Mouse (Mus musculus): ENCODE measurements around the gene Fbxw15. TPM values are rescaled to one million over a fixed set of nuclear protein-coding genes. Genes with fewer than 3 reads are reported as not detected.

Fbxw15 gene
- polyA plus RNA-seq, 1 experiment from 2014 or later, result 0.89 TPM

Other genes starting within 250 kb of the Fbxw15 start
- not detected in 2 replicates for gene Fbxw28, start 228.6 kb downstream of the Fbxw15 start, polyA plus RNA-seq (2015; fragmentation: Nextera tagmentation; extraction: Ambion mirVana)
- not detected in 2 replicates for gene Fbxw22, start 164.0 kb downstream of the Fbxw15 start, polyA plus RNA-seq (2015; fragmentation: Nextera tagmentation; extraction: Ambion mirVana)
- gene Fbxw16, start 119.1 kb downstream of the Fbxw15 start, polyA plus RNA-seq (2015; fragmentation: Nextera tagmentation; extraction: Ambion mirVana), result not detected in 2 replicates
- gene Fbxw19, start 72.4 kb downstream of the Fbxw15 start, polyA plus RNA-seq (2015; fragmentation: Nextera tagmentation; extraction: Ambion mirVana), result not detected in 2 replicates
- gene Fbxw24, start 57.8 kb upstream of the Fbxw15 start, polyA plus RNA-seq (2015; fragmentation: Nextera tagmentation; extraction: Ambion mirVana), result 0.21 and 0.39 TPM in 2 replicates
- gene Fbxw25, start 96.4 kb upstream of the Fbxw15 start, polyA plus RNA-seq (2015; fragmentation: Nextera tagmentation; extraction: Ambion mirVana), result 0.10 and 0.23 TPM in 2 replicates
- gene Fbxw18, start 134.4 kb upstream of the Fbxw15 start, polyA plus RNA-seq (2015; fragmentation: Nextera tagmentation; extraction: Ambion mirVana), result 0.15 TPM in 1 of 2 replicates, not detected in the other
- not detected in 2 replicates for gene Fbxw26, start 177.8 kb upstream of the Fbxw15 start, polyA plus RNA-seq (2015; fragmentation: Nextera tagmentation; extraction: Ambion mirVana)
- gene Fbxw27, start 222.4 kb upstream of the Fbxw15 start, polyA plus RNA-seq (2015; fragmentation: Nextera tagmentation; extraction: Ambion mirVana), result not detected in 2 replicates
- gene Spink8, start 244.0 kb upstream of the Fbxw15 start, polyA plus RNA-seq (2015; fragmentation: Nextera tagmentation; extraction: Ambion mirVana), result 14.9 and 17.3 TPM in 2 replicates

Data from kidney, embryonic 16.5 days (tissue).